Mouse (Mus musculus): Measurements from ENCODE around the gene Dkc1. TPM values are rescaled to one million over a fixed set of nuclear protein-coding genes. Genes with fewer than 3 reads are reported as not detected.
"Not testable (repeated sequence)": the region's sequence is repeated elsewhere in the genome, so short reads cannot be mapped to it uniquely, and the experiment has no call there.

The Dkc1 gene
- polyA plus RNA-seq, 1 experiment from 2014 or later: 266 TPM

DNA sequence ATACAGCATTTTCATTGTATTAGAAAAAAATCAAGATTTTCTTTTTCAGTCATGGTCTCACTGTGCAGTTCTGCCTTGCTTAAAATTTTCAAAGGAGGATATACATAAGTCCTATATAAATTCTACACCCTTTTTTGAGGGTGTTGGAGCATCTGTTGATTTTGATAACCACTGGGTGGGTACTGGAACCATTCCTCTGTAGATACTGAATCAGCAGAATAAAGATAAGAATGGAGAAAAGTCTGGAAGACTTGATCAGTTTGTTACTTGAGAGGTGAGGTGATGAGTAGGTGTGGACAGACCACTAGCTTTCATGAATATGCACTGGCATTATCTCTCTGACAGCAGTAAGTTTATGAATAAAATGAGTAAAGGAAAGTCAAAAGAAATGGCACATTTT, 19.9 kb downstream of the Dkc1 start:
- Histone ChIP-seq H3K27me3 (ENCODE audit: poor library complexity, severe bottlenecking) (no peaks in the 10 kb centered on the region), H3K27ac (no peak overlapping the region), H3K36me3 (replicated peaks) (peaks cover 5% of the 10 kb centered on the region), H3K4me3 (no peak overlapping the region), H3K4me1 (no peaks in the 10 kb centered on the region), H3K9me3 (no peaks in the 10 kb centered on the region)
- no peak for DNase-seq (ENCODE audit: extremely low spot score, low spot score)

DNA sequence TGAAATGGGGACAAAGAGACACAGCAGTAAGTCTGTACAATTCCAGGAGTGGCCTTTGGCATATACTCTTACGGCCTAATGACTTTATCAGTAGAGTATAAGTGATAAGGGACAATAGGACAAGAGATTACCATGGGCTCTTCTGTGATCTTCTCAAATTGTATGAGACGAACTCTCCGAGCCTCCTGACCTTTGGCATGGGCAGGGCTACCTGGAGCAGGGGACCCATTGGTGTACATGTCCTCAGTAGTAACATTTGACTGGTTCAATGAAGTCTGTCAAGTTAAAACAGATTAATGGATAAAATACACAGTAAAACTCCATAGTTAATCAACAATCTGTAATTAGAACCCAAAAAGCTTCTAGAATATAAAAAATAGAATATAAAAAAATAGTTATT, 30.0 kb downstream of the Dkc1 start:
- H3K36me3 ChIP-seq (replicated peaks): peaks cover 11% of the 10 kb centered on the region; the same call in 1 of the 2 replicates
- 92% methylated on average over 3 of the region's 3 CpGs for WGBS
- H3K9me3 ChIP-seq: no peaks in the 10 kb centered on the region
- H3K4me3 ChIP-seq: no peak overlapping the region
- H3K27me3 ChIP-seq (ENCODE audit: poor library complexity, severe bottlenecking): no peaks in the 10 kb centered on the region
- H3K4me1 ChIP-seq: peaks cover 5% of the 10 kb centered on the region; the same call in 1 of the 2 replicates
- H3K27ac ChIP-seq: no peak overlapping the region
- DNase-seq (ENCODE audit: extremely low spot score, low spot score): no peak

DNA sequence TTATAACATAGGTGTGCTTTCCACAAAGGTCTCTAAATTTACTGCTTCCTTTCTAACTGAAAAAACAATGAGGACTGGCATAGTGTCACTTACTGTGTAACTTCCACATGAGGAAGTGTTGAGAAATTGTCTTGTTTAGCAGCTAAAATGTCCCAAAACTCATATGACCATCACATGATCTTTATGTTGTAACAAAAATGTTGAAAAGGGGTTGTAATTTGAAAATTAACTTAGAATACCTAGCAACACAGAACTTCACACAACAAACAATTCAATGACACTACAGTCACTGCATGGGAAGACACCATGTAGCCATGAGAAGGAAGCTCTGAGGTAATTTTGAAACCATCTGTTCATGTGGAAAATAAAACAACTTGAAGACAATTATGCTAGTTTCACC, 31.2 kb downstream of the Dkc1 start:
- peaks cover 5% of the 10 kb centered on the region; the same call in 1 of the 2 replicates for H3K4me1 ChIP-seq
- no peaks in the 10 kb centered on the region for H3K9me3 ChIP-seq
- H3K36me3 ChIP-seq (replicated peaks): peaks cover 11% of the 10 kb centered on the region; the same call in 1 of the 2 replicates
- no peak overlapping the region for H3K27ac ChIP-seq
- H3K27me3 ChIP-seq (ENCODE audit: poor library complexity, severe bottlenecking): no peaks in the 10 kb centered on the region
- DNase-seq (ENCODE audit: extremely low spot score, low spot score): no peak
- no peak overlapping the region for H3K4me3 ChIP-seq

DNA sequence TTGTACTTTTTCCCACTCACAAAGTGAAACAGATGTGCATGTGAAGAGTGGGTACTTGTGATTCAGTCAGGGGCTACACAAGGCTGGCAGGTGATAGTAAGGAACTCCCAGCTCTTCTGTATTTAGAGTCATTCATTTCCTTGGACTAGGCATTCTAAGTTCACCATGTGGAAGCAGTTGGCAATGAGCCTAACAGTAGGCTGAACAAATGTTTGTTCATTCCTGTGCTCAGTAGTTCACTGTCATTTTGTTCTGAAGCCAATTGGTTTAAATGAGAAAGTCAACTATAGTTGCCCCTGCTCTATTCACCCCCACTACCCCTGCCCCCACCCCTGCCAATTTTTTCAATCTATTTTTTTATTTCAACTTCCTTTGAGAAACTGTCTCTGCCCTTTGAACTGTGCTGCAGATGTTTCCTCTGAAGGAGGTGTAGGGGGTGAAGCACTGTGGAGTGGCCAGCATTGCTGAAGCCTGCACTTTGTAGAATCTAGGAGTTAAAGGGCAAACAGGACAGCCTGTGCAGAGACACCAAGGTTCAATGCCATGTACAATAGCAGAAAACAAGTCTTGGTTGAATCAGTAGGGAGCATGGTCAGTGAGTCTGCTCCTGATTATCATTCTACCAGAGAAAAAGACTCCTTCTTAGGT, 32.8 kb downstream of the Dkc1 start:
- Histone ChIP-seq H3K27me3 (ENCODE audit: poor library complexity, severe bottlenecking) (no peaks in the 10 kb centered on the region), H3K36me3 (replicated peaks) (peaks cover 11% of the 10 kb centered on the region; the same call in 1 of the 2 replicates), H3K9me3 (no peaks in the 10 kb centered on the region), H3K4me3 (no peak overlapping the region), H3K27ac (no peak overlapping the region), H3K4me1 (peaks cover 5% of the 10 kb centered on the region; the same call in 1 of the 2 replicates)
- no peak for DNase-seq (ENCODE audit: extremely low spot score, low spot score)

DNA sequence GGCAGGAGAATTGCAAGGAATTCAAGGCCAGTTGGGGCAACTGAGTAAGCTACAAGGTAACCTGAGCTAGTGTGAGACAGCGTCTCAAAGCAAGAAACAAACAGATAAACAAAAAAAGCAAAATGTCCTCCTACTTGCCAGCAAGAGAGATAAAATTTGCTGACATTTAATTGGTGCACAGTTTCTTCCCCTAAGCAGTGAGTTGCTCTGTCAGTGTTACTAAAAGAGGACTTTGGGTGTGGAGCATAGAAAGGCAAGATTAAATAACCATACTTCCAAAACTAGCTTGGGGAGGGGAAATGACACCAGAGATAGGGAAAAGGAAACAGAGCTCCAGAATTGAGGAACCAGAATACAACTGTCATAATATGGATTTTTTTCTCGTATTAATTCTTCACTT, 33.8 kb downstream of the Dkc1 start:
- H3K36me3 ChIP-seq (replicated peaks): peaks cover 11% of the 10 kb centered on the region; the same call in 1 of the 2 replicates
- no peak overlapping the region for H3K27ac ChIP-seq
- peaks cover 5% of the 10 kb centered on the region; the same call in 1 of the 2 replicates for H3K4me1 ChIP-seq
- no peak overlapping the region for H3K4me3 ChIP-seq
- no peaks in the 10 kb centered on the region for H3K9me3 ChIP-seq
- no peaks in the 10 kb centered on the region for H3K27me3 ChIP-seq (ENCODE audit: poor library complexity, severe bottlenecking)
- DNase-seq (ENCODE audit: extremely low spot score, low spot score): no peak
- WGBS: 70% methylated on average over 2 of the region's 2 CpGs

DNA sequence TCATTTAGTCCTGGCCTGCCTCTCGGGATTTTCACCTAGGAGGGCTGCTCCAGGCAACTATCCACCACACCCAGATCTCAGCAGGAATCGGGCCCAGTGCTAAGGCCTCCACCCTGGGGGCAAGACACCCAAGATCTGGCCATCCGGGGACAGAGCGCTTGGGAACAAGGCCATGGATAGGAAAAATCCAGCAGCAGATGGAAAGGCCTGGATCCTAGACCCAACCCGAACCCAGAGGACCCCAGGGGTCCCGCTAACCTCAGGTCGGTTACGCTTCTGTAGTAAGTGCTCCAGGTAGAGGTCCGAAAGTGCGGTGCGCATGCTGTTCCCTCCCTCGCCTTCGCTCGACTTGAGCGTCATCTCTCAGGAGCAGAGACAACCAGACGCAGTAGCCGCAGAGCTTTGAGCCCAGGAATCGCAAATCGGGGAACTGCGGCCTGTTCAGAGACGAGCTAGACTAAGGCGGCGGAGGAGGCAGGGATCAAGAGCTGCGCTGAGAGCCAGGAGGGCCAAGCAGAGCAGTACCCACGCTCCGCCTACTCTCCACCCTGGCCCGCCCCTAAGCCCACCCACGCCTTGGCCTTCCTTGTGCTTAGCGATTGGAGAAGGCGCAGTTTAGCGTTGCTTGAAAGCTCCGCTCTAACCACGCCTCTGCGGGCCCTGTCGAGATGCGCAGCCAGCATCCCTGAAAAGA, 35.0 kb downstream of the Dkc1 start, which contains the start of gene Mpp1:
Gene Mpp1, minus strand, starts transcription at position 550 of the 694 bp plus-strand sequence.
- Histone ChIP-seq H3K9me3 (no peaks in the 10 kb centered on the region), H3K4me3 (peak within 1 kb of the TSS; percentile 58), H3K4me1 (peaks cover 5% of the 10 kb centered on the region; the same call in 1 of the 2 replicates), H3K27ac (peak within 1 kb of the TSS; percentile 80), H3K27me3 (ENCODE audit: poor library complexity, severe bottlenecking) (no peaks in the 10 kb centered on the region), H3K36me3 (replicated peaks) (0 out of 2 replicates have a peak, but pooled peaks cover under 1% of the 10 kb centered on the region)
- DNase-seq (ENCODE audit: extremely low spot score, low spot score): peak; percentile 76
- WGBS: 26% methylated on average over 36 of the region's 36 CpGs

DNA sequence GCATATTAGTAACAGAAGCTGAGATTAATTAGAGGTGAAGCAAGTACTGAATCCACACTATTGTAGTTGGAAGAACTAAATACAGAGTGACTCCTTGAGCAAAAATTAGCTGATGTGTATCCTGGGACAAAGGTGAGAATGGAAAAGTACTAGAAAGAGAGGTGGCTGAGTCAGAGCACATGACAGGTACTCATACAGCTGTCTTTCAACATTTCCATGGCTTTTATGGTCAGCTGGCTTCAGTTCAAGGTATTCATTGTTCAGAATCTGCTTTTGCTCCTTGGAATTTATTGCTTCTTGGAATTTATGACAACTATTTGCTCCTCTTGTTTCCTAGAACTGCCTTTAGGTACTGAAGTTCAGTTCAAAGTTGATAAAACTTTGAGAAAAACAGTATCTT, 41.3 kb downstream of the Dkc1 start:
- no peak for DNase-seq (ENCODE audit: extremely low spot score, low spot score)
- no peaks in the 10 kb centered on the region for H3K36me3 ChIP-seq (replicated peaks)
- H3K27me3 ChIP-seq (ENCODE audit: poor library complexity, severe bottlenecking): no peaks in the 10 kb centered on the region
- H3K4me3 ChIP-seq: no peak overlapping the region
- no peaks in the 10 kb centered on the region for H3K4me1 ChIP-seq
- no peak overlapping the region for H3K27ac ChIP-seq
- no peaks in the 10 kb centered on the region for H3K9me3 ChIP-seq

DNA sequence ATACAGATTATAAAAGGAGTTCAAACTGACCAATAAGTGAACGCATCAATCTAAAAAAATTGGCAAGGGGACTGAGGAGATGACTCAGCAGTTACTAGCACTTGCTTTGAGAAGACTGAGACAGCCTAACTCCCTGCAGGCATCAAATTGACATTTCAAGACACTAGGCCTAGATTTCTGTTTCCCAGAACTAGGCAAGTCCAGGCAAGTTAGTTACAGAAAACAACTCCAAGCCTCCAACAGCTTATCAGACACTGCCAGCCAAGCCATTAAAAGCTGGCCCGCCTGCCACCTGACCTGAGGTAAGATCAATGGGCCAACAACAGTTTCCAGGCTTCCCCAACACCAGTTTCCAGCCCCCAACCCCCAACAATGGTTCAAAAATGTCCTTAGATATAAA, 42.1 kb downstream of the Dkc1 start:
- WGBS: 83% methylated on average over 2 of the region's 2 CpGs
- Histone ChIP-seq H3K4me1 (no peaks in the 10 kb centered on the region), H3K27me3 (ENCODE audit: poor library complexity, severe bottlenecking) (no peaks in the 10 kb centered on the region), H3K36me3 (replicated peaks) (no peaks in the 10 kb centered on the region), H3K9me3 (no peaks in the 10 kb centered on the region), H3K4me3 (no peak overlapping the region), H3K27ac (no peak overlapping the region)
- no peak for DNase-seq (ENCODE audit: extremely low spot score, low spot score)

DNA sequence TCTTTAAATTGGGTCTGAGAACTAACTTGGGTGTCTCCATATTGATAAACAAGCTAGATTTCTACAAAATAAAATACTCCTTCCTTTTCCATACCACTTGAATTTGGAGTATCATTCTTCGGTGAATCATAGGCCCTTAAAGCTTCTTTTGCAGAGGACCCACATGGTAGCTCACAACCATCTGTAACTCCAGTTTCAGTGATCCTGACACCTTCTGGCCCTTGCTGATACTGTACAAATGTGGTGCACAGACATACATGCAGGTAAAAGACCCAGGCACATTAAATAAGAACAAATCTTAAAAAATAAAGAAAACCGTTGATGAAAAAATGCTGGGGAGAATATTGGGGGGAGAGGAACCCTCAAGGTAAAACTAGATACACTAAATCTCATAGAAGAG, 42.5 kb downstream of the Dkc1 start:
- no peak for DNase-seq (ENCODE audit: extremely low spot score, low spot score)
- Histone ChIP-seq H3K27ac (no peak overlapping the region), H3K36me3 (replicated peaks) (no peaks in the 10 kb centered on the region), H3K4me1 (no peaks in the 10 kb centered on the region), H3K9me3 (no peaks in the 10 kb centered on the region), H3K4me3 (no peak overlapping the region), H3K27me3 (ENCODE audit: poor library complexity, severe bottlenecking) (no peaks in the 10 kb centered on the region; the same call in 1 of the 2 replicates)
- WGBS: 94% methylated on average over 2 of the region's 2 CpGs

DNA sequence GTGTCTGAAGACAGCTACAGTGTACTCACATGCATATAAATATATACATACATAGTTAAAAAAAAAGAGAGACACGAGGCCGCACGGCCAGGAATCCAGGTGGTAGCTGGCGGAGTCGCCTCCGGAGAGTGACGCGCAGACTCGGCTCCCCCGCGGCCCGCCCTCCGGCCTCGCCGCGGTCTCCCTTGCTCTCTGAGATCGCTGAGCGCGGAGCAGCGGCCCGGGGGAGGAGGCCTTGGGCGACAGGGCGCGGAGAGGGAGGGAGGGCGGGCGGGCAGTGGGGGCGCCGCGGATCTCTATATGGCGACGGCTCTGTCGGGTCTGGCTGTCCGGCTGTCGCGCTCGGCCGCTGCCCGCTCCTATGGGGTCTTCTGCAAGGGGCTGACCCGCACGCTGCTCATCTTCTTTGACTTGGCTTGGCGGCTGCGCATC, 47.5 kb downstream of the Dkc1 start:
- not testable (repeated sequence) for H3K4me1 ChIP-seq; H3K27me3 ChIP-seq (ENCODE audit: poor library complexity, severe bottlenecking); DNase-seq (ENCODE audit: extremely low spot score, low spot score); H3K36me3 ChIP-seq (replicated peaks); H3K9me3 ChIP-seq
- H3K4me3 ChIP-seq: peak overlapping the region; percentile 48
- WGBS: 35% methylated on average over 23 of the region's 42 CpGs
- 0 out of 2 replicates have a peak overlapping the region, but pooled peaks have one; percentile 53 for H3K27ac ChIP-seq

DNA sequence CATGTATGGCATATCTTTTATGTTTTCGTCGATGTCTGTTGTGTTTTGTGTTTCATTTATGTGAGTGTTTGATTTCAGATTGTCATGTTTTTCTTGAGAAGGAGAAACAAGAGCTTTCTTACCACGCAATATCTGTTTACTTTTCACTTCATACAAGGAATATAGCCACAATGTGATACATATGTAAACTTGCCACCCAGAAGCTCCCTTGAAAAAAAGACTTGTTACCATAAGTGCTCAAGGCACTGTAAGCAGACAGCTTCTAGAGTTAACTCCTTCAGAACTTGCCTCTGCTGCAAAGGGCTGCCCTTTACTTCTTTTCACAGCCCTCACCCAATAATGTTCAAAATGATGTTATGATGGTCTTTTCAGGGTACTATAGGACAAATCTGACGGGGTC, 52.8 kb downstream of the Dkc1 start:
- H3K27me3 ChIP-seq (ENCODE audit: poor library complexity, severe bottlenecking): peaks cover 4% of the 10 kb centered on the region; the same call in 1 of the 2 replicates
- no peaks in the 10 kb centered on the region; the same call in 1 of the 2 replicates for H3K9me3 ChIP-seq
- H3K4me1 ChIP-seq: no peaks in the 10 kb centered on the region
- 79% methylated on average over 4 of the region's 4 CpGs for WGBS
- H3K4me3 ChIP-seq: no peak overlapping the region
- H3K27ac ChIP-seq: no peak overlapping the region
- no peaks in the 10 kb centered on the region for H3K36me3 ChIP-seq (replicated peaks)
- no peak for DNase-seq (ENCODE audit: extremely low spot score, low spot score)

DNA sequence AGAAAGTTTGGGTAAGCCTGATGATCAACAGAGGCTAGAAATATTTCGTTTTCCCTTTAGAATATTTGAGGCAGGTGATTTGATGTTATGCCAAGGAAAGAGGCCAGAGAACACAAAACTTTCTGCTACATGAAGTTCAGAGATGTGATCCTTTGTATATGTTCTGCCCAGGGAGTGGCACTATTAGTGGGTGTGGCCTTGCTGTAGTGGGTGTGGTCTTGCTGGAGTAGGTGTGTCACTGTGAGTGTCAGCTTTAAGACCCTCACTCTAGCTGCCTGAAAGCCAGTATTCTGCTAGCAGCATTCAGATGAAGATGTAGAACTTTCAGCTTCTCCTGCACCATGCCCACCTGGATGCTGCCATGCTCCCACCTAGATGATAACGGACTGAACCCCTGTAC, 54.6 kb downstream of the Dkc1 start:
- Histone ChIP-seq H3K27ac (no peak overlapping the region), H3K4me1 (no peaks in the 10 kb centered on the region), H3K4me3 (no peak overlapping the region), H3K36me3 (replicated peaks) (no peaks in the 10 kb centered on the region), H3K27me3 (ENCODE audit: poor library complexity, severe bottlenecking) (no peaks in the 10 kb centered on the region), H3K9me3 (no peaks in the 10 kb centered on the region)
- 86% methylated on average over 2 of the region's 2 CpGs for WGBS
- DNase-seq (ENCODE audit: extremely low spot score, low spot score): no peak

DNA sequence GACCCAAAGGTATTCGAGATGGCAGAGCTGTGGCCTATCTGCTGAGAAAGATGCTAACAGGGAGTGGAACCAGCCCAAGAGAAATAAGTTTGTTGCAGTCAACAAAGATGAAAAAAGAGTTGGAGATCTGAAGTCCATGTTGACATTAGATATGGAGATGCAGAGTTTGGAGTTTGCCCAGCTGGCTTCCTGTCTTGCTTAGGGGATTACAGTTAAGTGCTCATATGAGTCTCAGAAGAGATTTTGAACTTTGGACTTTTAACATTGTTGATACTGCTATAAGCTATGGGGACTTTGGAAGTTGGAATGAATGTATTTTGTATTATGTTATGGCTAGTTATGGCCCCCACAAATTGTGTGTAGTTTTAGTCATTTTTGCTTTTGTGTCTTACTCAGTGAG, 56.6 kb downstream of the Dkc1 start:
- WGBS: 77% methylated on average over 1 of the region's 1 CpGs
- Histone ChIP-seq H3K27ac (no peak overlapping the region), H3K4me3 (no peak overlapping the region), H3K36me3 (replicated peaks) (no peaks in the 10 kb centered on the region), H3K4me1 (no peaks in the 10 kb centered on the region), H3K9me3 (no peaks in the 10 kb centered on the region), H3K27me3 (ENCODE audit: poor library complexity, severe bottlenecking) (no peaks in the 10 kb centered on the region)
- DNase-seq (ENCODE audit: extremely low spot score, low spot score): no peak

Data from forebrain, embryonic 10.5 days (tissue).